Mouse (Mus musculus) adrenal gland (tissue): Measurements from ENCODE around the gene Gal3st2c.
"Not testable (repeated sequence)": the region's sequence is repeated elsewhere in the genome, so short reads cannot be mapped to it uniquely, and the experiment has no call there.

Experiments
- intact Hi-C: fragments of 180-260 bp; cut with DNase I; formaldehyde crosslinking; loops from one replicate; pipeline ENCODE4 v1.15.1; 2025

Gene Gal3st2c

GRCm38 (mm10) chr1:94045559-94045958, 55.2 kb downstream of the Gal3st2c start:
- intact Hi-C loops = no loop called here

- intact Hi-C loops = no loop called here
Measured at GRCm38 (mm10) chr1:94046544-94046943, 56.2 kb downstream of the Gal3st2c start.

- intact Hi-C loops = no loop called here
Measured at GRCm38 (mm10) chr1:94051104-94051503, 60.8 kb downstream of the Gal3st2c start.

GRCm38 (mm10) chr1:94052373-94052772, 62.1 kb downstream of the Gal3st2c start, which contains the start of gene Pdcd1:
Gene Pdcd1 (minus strand): TSS chr1:94052553.
- intact Hi-C loops = no loop called here

- intact Hi-C loops = no loop called here
Measured at GRCm38 (mm10) chr1:94053530-94054216, 63.4 kb downstream of the Gal3st2c start.

- intact Hi-C loops = no loop called here
Measured at GRCm38 (mm10) chr1:94054481-94054880, 64.2 kb downstream of the Gal3st2c start.

GRCm38 (mm10) chr1:94055966-94056365, 65.7 kb downstream of the Gal3st2c start:
- intact Hi-C loops = no loop called here

GRCm38 (mm10) chr1:94057401-94057800, 67.1 kb downstream of the Gal3st2c start:
- intact Hi-C loops = no loop called here

- intact Hi-C loops = not testable (repeated sequence)
Measured at GRCm38 (mm10) chr1:94058281-94058680, 68.0 kb downstream of the Gal3st2c start.
